Mouse (Mus musculus): ENCODE data around the gene Rabl6. TPM values are rescaled to one million over a fixed set of nuclear protein-coding genes. Genes with fewer than 3 reads are reported as not detected.

Gene Rabl6
- 72.7 and 87.8 TPM in 2 replicates for total RNA-seq (2021)
- long read RNA-seq, experiment 1, transcript Rabl6-201 (15 exons, 3,230 nt), result major isoform, 55 of 88 reads
- long read RNA-seq, experiment 1, partial matches to known transcripts, result 23 of 88 reads
- long read RNA-seq, experiment 1, other reads (novel, unspliced or antisense), result 10 of 88 reads
- long read RNA-seq, experiment 2, transcript Rabl6-201 (15 exons, 3,230 nt), result major isoform, 21 of 42 reads
- long read RNA-seq, experiment 2, partial matches to known transcripts, result 16 of 42 reads
- long read RNA-seq, experiment 2, other reads (novel, unspliced or antisense), result 5 of 42 reads

- peak; percentile 93 for DNase-seq
Measured at GRCm38 (mm10) chr2:25607761-25608622, at the start of gene Rabl6. Rabl6 (minus strand) TSS chr2:25608521.

GRCm38 (mm10) chr2:25657652-25658051 is 49.3 kb upstream of the Rabl6 start, which contains the start of gene Lcn5:
Lcn5 (plus strand) TSS chr2:25657952.
- DNase-seq, result no peak

GRCm38 (mm10) chr2:25657246-25657645 is 48.9 kb upstream of the Rabl6 start:
- DNase-seq, result peak; percentile 56

- no peak for DNase-seq
Measured at GRCm38 (mm10) chr2:25656691-25657090, 48.4 kb upstream of the Rabl6 start.

GRCm38 (mm10) chr2:25654502-25654901 is 46.2 kb upstream of the Rabl6 start:
- DNase-seq, result no peak

GRCm38 (mm10) chr2:25652902-25653301 is 44.6 kb upstream of the Rabl6 start, which contains the start of gene Lcn8:
Lcn8 (plus strand) TSS chr2:25653120.
- DNase-seq, result no peak

- peak; percentile 77 for DNase-seq
Measured at GRCm38 (mm10) chr2:25639890-25640289, 31.6 kb upstream of the Rabl6 start.

GRCm38 (mm10) chr2:25634046-25634445 is 25.7 kb upstream of the Rabl6 start:
- peak; percentile 64 for DNase-seq

GRCm38 (mm10) chr2:25633616-25634015 is 25.3 kb upstream of the Rabl6 start:
- DNase-seq, result peak; percentile 80

GRCm38 (mm10) chr2:25628738-25629137 is 20.4 kb upstream of the Rabl6 start:
- DNase-seq, result peak; percentile 45

GRCm38 (mm10) chr2:25627811-25628210 is 19.5 kb upstream of the Rabl6 start, which contains the start of gene Fcna:
Fcna (minus strand) TSS chr2:25628030.
- DNase-seq, result no peak

GRCm38 (mm10) chr2:25625986-25626385 is 17.7 kb upstream of the Rabl6 start:
- no peak for DNase-seq

- peak; percentile 97 for DNase-seq
Measured at GRCm38 (mm10) chr2:25621229-25622200, 13.2 kb upstream of the Rabl6 start, which contains the start of gene Tmem141. Tmem141 (minus strand) TSS chr2:25622005.

GRCm38 (mm10) chr2:25620852-25621228 is 12.5 kb upstream of the Rabl6 start:
- DNase-seq, result no peak

- no peak for DNase-seq
Measured at GRCm38 (mm10) chr2:25620386-25620785, 12.1 kb upstream of the Rabl6 start.

- no peak for DNase-seq
Measured at GRCm38 (mm10) chr2:25617578-25617977, 9.3 kb upstream of the Rabl6 start, which contains the start of gene Ccdc183. Ccdc183 (minus strand) TSS chr2:25617678.

- no peak for DNase-seq
Measured at GRCm38 (mm10) chr2:25616398-25616797, 8.1 kb upstream of the Rabl6 start.

- no peak for DNase-seq
Measured at GRCm38 (mm10) chr2:25608671-25609070, 350 bp upstream of the Rabl6 start.

- DNase-seq, result no peak
Measured at GRCm38 (mm10) chr2:25602526-25602925, 5.8 kb downstream of the Rabl6 start.

- DNase-seq, result no peak
Measured at GRCm38 (mm10) chr2:25600037-25600436, 8.3 kb downstream of the Rabl6 start.

GRCm38 (mm10) chr2:25598749-25599148 is 9.6 kb downstream of the Rabl6 start:
- DNase-seq, result no peak

Measured in adrenal gland, postnatal 14 days (tissue).